Mouse (Mus musculus): ENCODE results near the gene Edc3. TPM values are rescaled to one million over a fixed set of nuclear protein-coding genes. Genes with fewer than 3 reads are reported as not detected.
"Not testable (repeated sequence)": the region's sequence is repeated elsewhere in the genome, so short reads cannot be mapped to it uniquely, and the experiment has no call there.

Edc3 gene
- total RNA-seq, 1 experiment, result 10.2 TPM

- Histone ChIP-seq H3K9ac (ENCODE audit: insufficient read depth, low read depth, low read length, poor library complexity, severe bottlenecking) (no peak overlapping the region), H3K4me3 (ENCODE audit: insufficient read depth in 1 of 2, low read depth in 1 of 2, low read length in 2 of 2, poor library complexity in 1 of 2, severe bottlenecking in 1 of 2) (no peak overlapping the region), H3K9me3 (ENCODE audit: control insufficient read depth, insufficient read depth, low read depth, low read length) (no peaks in the 10 kb centered on the region), H3K4me1 (ENCODE audit: control insufficient read depth in 2 of 2, insufficient read depth in 2 of 2, low read length in 2 of 2, poor library complexity in 1 of 2) (peaks cover 2 to 5% of the 10 kb centered on the region in 2 experiments; a peak in 1 of 4 replicates), H3K36me3 (ENCODE audit: control insufficient read depth, insufficient read depth, low read length, poor library complexity, severe bottlenecking) (no peaks in the 10 kb centered on the region), H3K27ac (ENCODE audit: insufficient read depth, low read depth, low read length, poor library complexity, severe bottlenecking) (no peak overlapping the region)
- TF ChIP-seq HCFC1 (IDR thresholded peaks at IDR 0.05; ENCODE audit: borderline replicate concordance, insufficient read depth, low read length) (no peak), ZC3H11A (IDR thresholded peaks at IDR 0.05; ENCODE audit: borderline replicate concordance, low read depth, low read length) (no peak), ZNF384 (IDR thresholded peaks at IDR 0.05; ENCODE audit: low read depth, low read length) (no peak), CHD2 (IDR thresholded peaks at IDR 0.05; ENCODE audit: low read depth, low read length) (no peak), MAFK (IDR thresholded peaks at IDR 0.05; ENCODE audit: insufficient read depth, low read depth, low read length) (no peak)
- in situ Hi-C loops (cut with MboI; ENCODE audit: low sequenced_read_pairs in 2 of 2, unreplicated experiment in 2 of 2), result no loop called here
- DNase-seq (ENCODE audit: low read depth, low spot score), result no peak
Observed at GRCm38 (mm10) chr9:57706496-57706895, 1.8 kb upstream of the Edc3 start.

- TF ChIP-seq HCFC1 (IDR thresholded peaks at IDR 0.05; ENCODE audit: borderline replicate concordance, insufficient read depth, low read length) (no peak; the same call in 1 of the 2 replicates), ZC3H11A (IDR thresholded peaks at IDR 0.05; ENCODE audit: borderline replicate concordance, low read depth, low read length) (no peak), MAFK (IDR thresholded peaks at IDR 0.05; ENCODE audit: insufficient read depth, low read depth, low read length) (no peak), CHD2 (IDR thresholded peaks at IDR 0.05; ENCODE audit: low read depth, low read length) (no peak), ZNF384 (IDR thresholded peaks at IDR 0.05; ENCODE audit: low read depth, low read length) (no peak)
Observed at GRCm38 (mm10) chr9:57708720-57709274, 457 bp downstream of the Edc3 start.

GRCm38 (mm10) chr9:57710214-57710613, 1.9 kb downstream of the Edc3 start:
- H3K9me3 ChIP-seq (ENCODE audit: control insufficient read depth, insufficient read depth, low read depth, low read length); H3K36me3 ChIP-seq (ENCODE audit: control insufficient read depth, insufficient read depth, low read length, poor library complexity, severe bottlenecking); DNase-seq (ENCODE audit: low read depth, low spot score); H3K27ac ChIP-seq (ENCODE audit: insufficient read depth, low read depth, low read length, poor library complexity, severe bottlenecking); H3K4me3 ChIP-seq (ENCODE audit: insufficient read depth in 1 of 2, low read depth in 1 of 2, low read length in 2 of 2, poor library complexity in 1 of 2, severe bottlenecking in 1 of 2); H3K4me1 ChIP-seq (ENCODE audit: control insufficient read depth in 2 of 2, insufficient read depth in 2 of 2, low read length in 2 of 2, poor library complexity in 1 of 2); in situ Hi-C loops (cut with MboI; ENCODE audit: low sequenced_read_pairs in 2 of 2, unreplicated experiment in 2 of 2); H3K9ac ChIP-seq (ENCODE audit: insufficient read depth, low read depth, low read length, poor library complexity, severe bottlenecking): not testable (repeated sequence)

More at GRCm38 (mm10) chr9:57708720-57709274, 457 bp downstream of the Edc3 start:
- H3K4me1 ChIP-seq (ENCODE audit: control insufficient read depth in 2 of 2, insufficient read depth in 2 of 2, low read length in 2 of 2, poor library complexity in 1 of 2), result 0 out of 4 replicates have a peak, but pooled peaks cover 0 to 2% of the 10 kb centered on the region in 2 experiments
- H3K4me3 ChIP-seq (ENCODE audit: insufficient read depth in 1 of 2, low read depth in 1 of 2, low read length in 2 of 2, poor library complexity in 1 of 2, severe bottlenecking in 1 of 2), result peak overlapping the region; percentile 92 to 100
- peak overlapping the region; percentile 26; the same call in 1 of the 2 replicates for H3K27ac ChIP-seq (ENCODE audit: insufficient read depth, low read depth, low read length, poor library complexity, severe bottlenecking)
- no peak for DNase-seq (ENCODE audit: low read depth, low spot score)
- peaks cover 5% of the 10 kb centered on the region for H3K36me3 ChIP-seq (ENCODE audit: control insufficient read depth, insufficient read depth, low read length, poor library complexity, severe bottlenecking)
- H3K9me3 ChIP-seq (ENCODE audit: control insufficient read depth, insufficient read depth, low read depth, low read length), result no peaks in the 10 kb centered on the region
- peak overlapping the region; percentile 89 for H3K9ac ChIP-seq (ENCODE audit: insufficient read depth, low read depth, low read length, poor library complexity, severe bottlenecking)
- in situ Hi-C loops (cut with MboI; ENCODE audit: low sequenced_read_pairs in 2 of 2, unreplicated experiment in 2 of 2), result no loop called here

GRCm38 (mm10) chr9:57712194-57712593, 3.9 kb downstream of the Edc3 start:
- in situ Hi-C loops (cut with MboI; ENCODE audit: low sequenced_read_pairs in 2 of 2, unreplicated experiment in 2 of 2), result no loop called here
- Histone ChIP-seq H3K36me3 (ENCODE audit: control insufficient read depth, insufficient read depth, low read length, poor library complexity, severe bottlenecking) (peaks cover 18% of the 10 kb centered on the region), H3K4me1 (ENCODE audit: control insufficient read depth in 2 of 2, insufficient read depth in 2 of 2, low read length in 2 of 2, poor library complexity in 1 of 2) (0 out of 4 replicates have a peak, but pooled peaks cover 0 to 2% of the 10 kb centered on the region in 2 experiments), H3K27ac (ENCODE audit: insufficient read depth, low read depth, low read length, poor library complexity, severe bottlenecking) (no peak overlapping the region), H3K9ac (ENCODE audit: insufficient read depth, low read depth, low read length, poor library complexity, severe bottlenecking) (no peak overlapping the region), H3K4me3 (ENCODE audit: insufficient read depth in 1 of 2, low read depth in 1 of 2, low read length in 2 of 2, poor library complexity in 1 of 2, severe bottlenecking in 1 of 2) (no peak overlapping the region), H3K9me3 (ENCODE audit: control insufficient read depth, insufficient read depth, low read depth, low read length) (no peaks in the 10 kb centered on the region)
- TF ChIP-seq HCFC1 (IDR thresholded peaks at IDR 0.05; ENCODE audit: borderline replicate concordance, insufficient read depth, low read length) (no peak), CHD2 (IDR thresholded peaks at IDR 0.05; ENCODE audit: low read depth, low read length) (no peak), ZNF384 (IDR thresholded peaks at IDR 0.05; ENCODE audit: low read depth, low read length) (no peak), ZC3H11A (IDR thresholded peaks at IDR 0.05; ENCODE audit: borderline replicate concordance, low read depth, low read length) (no peak), MAFK (IDR thresholded peaks at IDR 0.05; ENCODE audit: insufficient read depth, low read depth, low read length) (peak; percentile 79)
- DNase-seq (ENCODE audit: low read depth, low spot score), result peak; percentile 52

- TF ChIP-seq ZNF384 (IDR thresholded peaks at IDR 0.05; ENCODE audit: low read depth, low read length) (no peak), MAFK (IDR thresholded peaks at IDR 0.05; ENCODE audit: insufficient read depth, low read depth, low read length) (no peak), ZC3H11A (IDR thresholded peaks at IDR 0.05; ENCODE audit: borderline replicate concordance, low read depth, low read length) (no peak), CHD2 (IDR thresholded peaks at IDR 0.05; ENCODE audit: low read depth, low read length) (no peak)
- no peak for DNase-seq (ENCODE audit: low read depth, low spot score)
- in situ Hi-C loops (cut with MboI; ENCODE audit: low sequenced_read_pairs in 2 of 2, unreplicated experiment in 2 of 2), result no loop called here
- peaks cover 21% of the 10 kb centered on the region for H3K36me3 ChIP-seq (ENCODE audit: control insufficient read depth, insufficient read depth, low read length, poor library complexity, severe bottlenecking)
- no peak overlapping the region for H3K27ac ChIP-seq (ENCODE audit: insufficient read depth, low read depth, low read length, poor library complexity, severe bottlenecking)
- no peak overlapping the region for H3K9ac ChIP-seq (ENCODE audit: insufficient read depth, low read depth, low read length, poor library complexity, severe bottlenecking)
- no peaks in the 10 kb centered on the region for H3K9me3 ChIP-seq (ENCODE audit: control insufficient read depth, insufficient read depth, low read depth, low read length)
- H3K4me3 ChIP-seq (ENCODE audit: insufficient read depth in 1 of 2, low read depth in 1 of 2, low read length in 2 of 2, poor library complexity in 1 of 2, severe bottlenecking in 1 of 2), result no peak overlapping the region
- H3K4me1 ChIP-seq (ENCODE audit: control insufficient read depth in 2 of 2, insufficient read depth in 2 of 2, low read length in 2 of 2, poor library complexity in 1 of 2), result no peaks in the 10 kb centered on the region
Observed at GRCm38 (mm10) chr9:57718408-57718807, 10.1 kb downstream of the Edc3 start.

Data from ES-E14 (cell line).